Mouse (Mus musculus) liver, postnatal 0 days (tissue): Measurements from ENCODE around the gene C2cd2. TPM values are rescaled to one million over a fixed set of nuclear protein-coding genes. Genes with fewer than 3 reads are reported as not detected.
"Not testable (repeated sequence)": the region's sequence is repeated elsewhere in the genome, so short reads cannot be mapped to it uniquely, and the experiment has no call there.

Experiments
- ATAC-seq: fragments of 200-750 bp; cut with Nextera tagmentation; 2 replicates; pipeline ENCODE4 v1.8.0; 2017; ENCODE audit warnings: mild to moderate bottlenecking, moderate library complexity
- DNase-seq: peaks from one replicate; pipeline ENCODE4 v3.0.0-alpha.2; 2016
- H3K27ac ChIP-seq: fragments of 300-500 bp; sonication (generic); 2 replicates; pipeline ENCODE4 v1.5.1; 2014; ENCODE audit warnings: antibody characterized with exemption, moderate library complexity, mild to moderate bottlenecking, low read depth
- H3K27me3 ChIP-seq: fragments of 300-500 bp; sonication (generic); 2 replicates; pipeline ENCODE4 v1.6.1; 2014; ENCODE audit warnings: low read length, control low read depth, mixed read lengths; ENCODE audit not compliant: insufficient read depth
- H3K36me3 ChIP-seq: fragments of 300-500 bp; sonication (generic); replicated peaks from 2 replicates; pipeline ENCODE4 v1.6.1; 2014; ENCODE audit warnings: mild to moderate bottlenecking, control low read depth, low read length, moderate library complexity, mixed read lengths; ENCODE audit not compliant: insufficient read depth
- H3K4me1 ChIP-seq: fragments of 300-500 bp; sonication (generic); 2 replicates; pipeline ENCODE4 v1.6.1; 2014; ENCODE audit warnings: antibody characterized with exemption, mild to moderate bottlenecking, control low read depth; ENCODE audit not compliant: insufficient read depth
- H3K4me2 ChIP-seq: fragments of 300-500 bp; sonication (generic); 2 replicates; pipeline ENCODE4 v1.6.1; 2014; ENCODE audit warnings: low read depth, mild to moderate bottlenecking, low read length, moderate library complexity, mixed read lengths
- H3K4me3 ChIP-seq: fragments of 300-500 bp; sonication (generic); 2 replicates; pipeline ENCODE4 v1.5.1; 2014; ENCODE audit warnings: low read depth, low read length
- H3K9ac ChIP-seq: fragments of 300-500 bp; sonication (generic); replicated peaks from 2 replicates; pipeline ENCODE4 v1.6.1; 2014; ENCODE audit warnings: mild to moderate bottlenecking, moderate library complexity
- H3K9me3 ChIP-seq: fragments of 300-500 bp; sonication (generic); 2 replicates; pipeline ENCODE4 v1.6.1; 2016; ENCODE audit warnings: mild to moderate bottlenecking, control low read depth, low read length, mixed read lengths
- CTCF ChIP-seq: sonication (generic); IDR thresholded peaks from 2 replicates; pipeline ENCODE4 v1.5.1; 2016; ENCODE audit warnings: antibody characterized with exemption, low read depth
- EP300 ChIP-seq: IDR thresholded peaks from 2 replicates; pipeline ENCODE4 v1.6.1; 2016; ENCODE audit warnings: antibody characterized with exemption, low read depth, mild to moderate bottlenecking
- WGBS: fragments of 180-500 bp; shearing (Covaris S2); extraction: QIAGEN DNeasy Blood & Tissue Kit; methylation state at CpG from one replicate; pipeline ENCODE4 v1.1.7; 2014; ENCODE audit not compliant: insufficient replicate concordance; 5-methylcytosine and 5-hydroxymethylcytosine counted together
- polyA plus RNA-seq: library from polyadenylated mRNA; unstranded; fragments of >200 nt; fragmentation: Nextera tagmentation; extraction: Ambion mirVana; gene quantifications from 2 replicates; pipeline ENCODE4 v1.2.1, GENCODE M21; 2015

C2cd2 gene
- polyA plus RNA-seq: 11.7 and 13.8 TPM in 2 replicates

DNA sequence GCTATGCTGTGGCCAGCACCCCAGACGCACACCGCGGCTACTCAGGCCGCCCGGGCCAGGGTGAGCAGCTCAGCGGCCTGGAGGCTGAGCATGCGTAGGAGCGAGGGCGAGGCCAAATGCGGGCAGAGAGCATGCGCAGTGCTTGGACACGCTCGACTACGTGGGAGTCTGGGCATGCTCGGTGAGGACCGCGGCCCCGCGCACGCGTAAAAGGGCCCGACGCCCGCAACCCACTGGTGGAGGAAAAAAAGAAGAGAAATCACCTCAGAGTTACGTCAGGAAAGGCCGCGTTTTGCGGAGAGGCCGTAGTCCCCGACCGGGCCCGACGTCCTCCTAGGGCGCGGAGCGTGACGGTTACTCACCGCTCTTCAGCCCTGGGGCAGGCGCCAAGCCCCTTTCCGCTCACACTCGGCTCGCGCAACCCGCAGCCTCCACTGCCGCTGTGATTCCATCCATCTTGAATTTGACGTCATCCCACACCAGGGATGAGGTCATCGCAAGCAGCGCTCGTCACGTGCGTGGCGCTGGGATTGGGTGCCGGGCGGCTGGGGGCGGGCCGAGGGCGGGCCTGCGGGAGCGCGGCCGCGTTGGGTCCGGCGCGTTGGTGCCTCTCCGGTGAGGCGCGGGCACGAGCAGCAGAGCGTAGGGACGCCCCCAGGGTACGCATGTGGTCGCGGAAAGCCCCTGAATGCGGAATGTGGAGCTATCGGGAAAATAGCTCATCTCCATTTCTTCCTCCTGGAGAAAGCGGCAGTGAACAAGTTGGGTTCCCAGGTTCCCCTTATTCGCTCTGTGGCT is at the start of gene C2cd2, which contains the start of gene Zbtb21:
Gene C2cd2 (minus strand): TSS at position 448 of the 798 bp plus-strand sequence.
Gene Zbtb21 (minus strand): TSS at position 472 of the 798 bp plus-strand sequence.
- Histone ChIP-seq H3K27ac (peak within 1 kb of the TSS; percentile 95), H3K4me1 (peaks cover 32% of the 10 kb centered on the region), H3K9ac (peak within 1 kb of the TSS; percentile 83), H3K4me3 (peak within 1 kb of the TSS; percentile 77), H3K27me3 (no peaks in the 10 kb centered on the region), H3K4me2 (peak within 1 kb of the TSS; percentile 83), H3K9me3 (no peaks in the 10 kb centered on the region), H3K36me3 (no peaks in the 10 kb centered on the region)
- WGBS: under 1% methylated on average over 73 of the region's 78 CpGs
- TF ChIP-seq CTCF (no peak), EP300 (no peak)
- ATAC-seq (peak; percentile 92), DNase-seq (peak; percentile 94)

DNA sequence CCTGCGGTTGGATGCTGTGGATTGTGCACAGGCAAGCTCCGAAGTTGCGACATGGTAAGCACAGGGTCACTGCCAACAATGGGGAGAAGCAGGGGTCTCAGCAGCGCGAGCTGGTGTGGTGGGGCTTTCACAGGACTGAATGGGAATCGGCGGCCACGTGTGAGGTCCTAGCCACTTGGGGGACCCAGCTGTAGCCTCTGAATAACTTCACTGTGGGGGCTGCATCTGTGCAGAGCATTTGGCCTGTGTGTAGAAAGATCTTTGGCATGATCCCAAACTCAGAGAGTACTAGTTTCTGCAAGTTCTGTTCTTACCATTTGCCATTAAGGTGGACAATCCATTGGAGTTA is 35.0 kb upstream of the C2cd2 start:
- peak; percentile 28 for ATAC-seq
- H3K36me3 ChIP-seq, DNase-seq, H3K9me3 ChIP-seq, H3K27me3 ChIP-seq: not testable (repeated sequence)
- WGBS: 0% methylated on average over 8 of the region's 8 CpGs
- H3K27ac ChIP-seq: peak overlapping the region; percentile 97
- H3K9ac ChIP-seq: peak overlapping the region; percentile 58
- H3K4me1 ChIP-seq: peaks cover 20% of the 10 kb centered on the region
- peak overlapping the region; percentile 72 for H3K4me3 ChIP-seq
- peak overlapping the region; percentile 84 for H3K4me2 ChIP-seq

DNA sequence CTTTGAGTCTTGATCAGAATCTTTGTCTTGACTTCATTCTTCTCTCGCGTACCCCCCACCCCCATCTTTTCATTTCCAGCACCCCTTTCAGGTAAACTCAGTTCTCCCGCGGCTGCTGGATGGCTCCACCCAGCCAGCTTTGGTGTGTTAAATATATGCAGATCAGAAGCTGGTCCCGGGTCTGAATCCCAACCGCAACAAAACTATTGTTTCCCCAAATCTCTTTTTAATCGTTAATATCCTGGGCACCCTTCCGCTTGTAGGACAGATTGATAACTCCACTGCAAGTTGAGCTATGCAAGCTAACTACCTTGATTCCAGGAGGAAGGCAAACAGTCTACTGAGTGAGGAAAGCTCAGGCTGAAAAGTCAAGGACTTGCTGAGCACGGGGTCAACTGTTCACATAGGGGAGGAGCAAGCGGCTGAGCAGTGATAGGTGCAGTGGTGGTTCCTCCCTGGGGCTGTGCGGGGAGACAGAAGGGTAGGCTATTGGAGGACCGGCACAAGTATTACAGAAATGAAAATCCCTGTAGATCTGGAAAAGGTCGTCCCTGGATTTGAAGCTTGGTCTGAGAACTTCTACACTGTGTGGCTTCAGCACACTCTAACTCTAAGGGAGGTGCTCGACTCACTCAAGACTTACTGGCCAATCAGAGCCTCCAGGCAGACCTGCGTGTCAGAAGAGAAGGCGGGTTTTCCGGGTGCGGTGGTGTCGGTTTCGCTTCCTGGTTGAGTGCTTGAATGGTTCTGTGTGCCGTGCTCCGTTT is 34.4 kb upstream of the C2cd2 start, which contains the start of gene B230307C23Rik:
Gene B230307C23Rik (plus strand): TSS at position 700 of the 767 bp plus-strand sequence.
- WGBS: 2% methylated on average over 22 of the region's 22 CpGs
- H3K36me3 ChIP-seq: no peaks in the 10 kb centered on the region
- TF ChIP-seq EP300 (no peak; the same call in 1 of the 2 replicates), CTCF (no peak)
- peaks cover 20% of the 10 kb centered on the region for H3K4me1 ChIP-seq
- peak within 1 kb of the TSS; percentile 58 for H3K9ac ChIP-seq
- H3K9me3 ChIP-seq: peaks cover 4% of the 10 kb centered on the region
- H3K4me2 ChIP-seq: peak within 1 kb of the TSS; percentile 84
- peak within 1 kb of the TSS; percentile 97 for H3K27ac ChIP-seq
- peak; percentile 97 for ATAC-seq
- no peaks in the 10 kb centered on the region for H3K27me3 ChIP-seq
- peak within 1 kb of the TSS; percentile 72 for H3K4me3 ChIP-seq
- peak; percentile 90 for DNase-seq

DNA sequence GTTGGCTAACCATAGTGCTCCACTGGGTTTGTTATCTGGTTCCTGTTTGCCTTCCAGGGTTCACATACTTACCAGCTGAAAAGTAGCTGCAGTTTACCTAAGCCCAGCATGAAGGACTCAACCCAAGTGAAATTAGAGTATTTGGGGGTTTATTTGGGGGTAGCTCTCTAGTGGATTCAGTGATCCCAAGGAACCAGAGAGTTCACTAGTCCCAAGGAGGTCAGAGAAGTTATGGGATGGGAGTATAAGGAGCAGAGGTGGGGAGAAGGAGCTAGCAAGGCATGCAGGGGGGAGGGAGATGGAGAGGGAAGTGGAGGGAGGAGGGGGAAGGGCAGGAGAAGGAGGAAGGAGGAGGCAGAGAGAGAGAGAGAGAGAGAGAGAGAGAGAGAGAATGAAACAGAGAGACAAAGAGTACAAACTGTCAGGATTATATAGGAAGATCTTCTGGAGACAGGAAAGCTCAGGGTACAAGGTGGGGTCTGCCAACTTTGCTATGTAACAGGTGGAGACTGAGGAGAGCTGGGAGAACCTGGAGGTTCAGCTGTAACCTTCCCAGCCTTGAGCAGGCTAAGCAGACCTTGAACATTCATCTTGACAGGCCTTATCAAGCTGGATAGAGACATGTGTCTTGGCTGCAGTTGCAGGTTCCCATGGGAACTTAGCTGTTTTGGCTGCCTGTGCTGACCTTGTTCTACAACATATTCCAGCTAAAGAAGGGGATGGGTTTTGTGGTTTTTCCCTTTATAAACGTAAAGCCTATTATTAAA is 33.6 kb upstream of the C2cd2 start:
- no peak for TF ChIP-seq CTCF
- 4% methylated on average over 1 of the region's 1 CpGs for WGBS
- Histone ChIP-seq H3K4me2 (peak overlapping the region; percentile 84), H3K9me3 (peaks cover 4% of the 10 kb centered on the region), H3K9ac (peak overlapping the region; percentile 58), H3K4me3 (peak overlapping the region; percentile 72), H3K27me3 (no peaks in the 10 kb centered on the region), H3K4me1 (peaks cover 20% of the 10 kb centered on the region), H3K27ac (peak overlapping the region; percentile 97), H3K36me3 (no peaks in the 10 kb centered on the region)
- ATAC-seq (no peak), DNase-seq (no peak)

DNA sequence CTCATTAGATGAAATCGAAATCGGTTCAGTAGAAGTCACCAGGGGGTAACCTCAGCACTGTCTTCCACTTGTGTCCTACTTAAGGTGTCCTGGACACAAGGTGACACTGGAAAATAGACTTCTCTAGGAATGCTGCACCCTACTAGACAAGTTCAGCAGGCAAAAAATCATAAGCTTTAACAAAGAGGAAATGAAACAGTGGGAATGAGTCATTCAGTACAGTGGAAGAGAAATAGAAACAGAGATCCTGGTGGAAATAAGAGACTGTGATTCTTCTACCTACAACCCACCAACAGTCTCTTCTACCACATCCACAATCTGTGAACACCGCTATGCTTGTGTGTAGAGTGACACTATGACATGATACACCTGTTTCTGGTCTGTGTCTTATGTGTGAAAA is 30.1 kb upstream of the C2cd2 start:
- H3K4me2 ChIP-seq, ATAC-seq, DNase-seq, H3K27me3 ChIP-seq, H3K27ac ChIP-seq, H3K9ac ChIP-seq, H3K36me3 ChIP-seq, H3K4me3 ChIP-seq, H3K9me3 ChIP-seq: not testable (repeated sequence)
- H3K4me1 ChIP-seq: peaks cover 14% of the 10 kb centered on the region
- 70% methylated on average over 3 of the region's 3 CpGs for WGBS

DNA sequence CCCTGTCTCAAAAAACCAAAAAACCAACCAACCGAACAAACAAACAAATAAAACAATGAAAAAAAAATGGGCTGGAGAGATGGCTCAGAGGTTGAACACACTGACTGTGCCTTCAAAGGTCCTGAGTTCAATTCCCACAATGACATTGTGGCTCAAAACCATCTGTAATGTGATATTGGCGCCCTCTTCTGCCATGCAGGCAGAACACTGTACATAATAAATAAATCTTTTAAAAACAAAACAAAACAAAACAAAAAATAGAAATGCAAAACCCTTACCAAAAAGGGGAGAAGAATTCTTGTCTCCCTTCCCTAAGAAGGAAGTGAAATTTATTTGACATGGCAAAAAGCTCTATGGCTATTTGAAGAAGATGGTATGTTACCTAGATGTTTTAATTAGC is 29.1 kb upstream of the C2cd2 start:
- H3K27ac ChIP-seq: no peak overlapping the region
- no peak overlapping the region for H3K9ac ChIP-seq
- ATAC-seq: no peak
- H3K27me3 ChIP-seq: no peaks in the 10 kb centered on the region
- 65% methylated on average over 2 of the region's 2 CpGs for WGBS
- no peaks in the 10 kb centered on the region for H3K9me3 ChIP-seq
- H3K4me2 ChIP-seq: no peak overlapping the region
- no peak for DNase-seq
- peak; percentile 38 for TF ChIP-seq CTCF
- no peak for TF ChIP-seq EP300
- H3K36me3 ChIP-seq: no peaks in the 10 kb centered on the region
- H3K4me1 ChIP-seq: peaks cover 11% of the 10 kb centered on the region
- no peak overlapping the region for H3K4me3 ChIP-seq
